Mouse (Mus musculus) adrenal gland, postnatal 10 days (tissue): ENCODE results near the gene Asrgl1. TPM values are rescaled to one million over a fixed set of nuclear protein-coding genes. Genes with fewer than 3 reads are reported as not detected.
"Not testable (repeated sequence)": the region's sequence is repeated elsewhere in the genome, so short reads cannot be mapped to it uniquely, and the experiment has no call there.

ENCODE experiments used
- DNase-seq: peaks from one replicate; pipeline ENCODE4 v3.0.0; 2021; ENCODE audit warnings: mixed read lengths
- total RNA-seq, 2 experiments: library from RNA; stranded (reverse); gene quantifications; 2 replicates each; pipeline ENCODE4 v1.2.3; 2021

The Asrgl1 gene
- total RNA-seq, 2 experiments from 2014 or later, result 18.1 TPM

DNA sequence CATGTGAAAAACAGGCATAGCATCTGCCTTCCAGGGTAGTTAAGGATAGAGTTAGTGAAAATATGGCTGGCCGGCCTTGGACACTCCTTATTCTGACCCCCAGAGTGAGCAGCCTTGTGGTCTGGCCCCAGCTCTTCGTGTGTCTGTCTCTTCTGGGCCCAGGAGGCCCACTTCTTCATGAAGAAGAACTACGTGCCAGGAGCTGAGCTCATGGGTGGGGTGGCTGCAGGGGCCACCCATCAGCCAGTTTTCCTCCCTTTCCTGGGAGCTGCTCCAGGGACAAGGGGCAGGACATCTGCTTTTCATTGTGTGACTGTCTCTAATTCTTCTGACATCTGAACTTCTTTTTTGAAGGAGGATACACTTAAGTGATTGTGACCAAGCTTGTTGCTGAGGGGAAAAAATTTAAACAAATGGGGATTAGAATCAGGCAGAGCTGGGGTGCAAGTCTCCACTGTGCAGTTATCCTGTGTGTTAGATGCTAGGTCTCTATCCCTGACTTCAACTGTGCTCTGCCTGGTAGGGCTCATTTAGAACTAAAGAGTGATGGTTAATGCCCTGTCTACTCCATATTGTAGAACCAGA, 30.2 kb downstream of the Asrgl1 start:
- DNase-seq, result no peak

DNA sequence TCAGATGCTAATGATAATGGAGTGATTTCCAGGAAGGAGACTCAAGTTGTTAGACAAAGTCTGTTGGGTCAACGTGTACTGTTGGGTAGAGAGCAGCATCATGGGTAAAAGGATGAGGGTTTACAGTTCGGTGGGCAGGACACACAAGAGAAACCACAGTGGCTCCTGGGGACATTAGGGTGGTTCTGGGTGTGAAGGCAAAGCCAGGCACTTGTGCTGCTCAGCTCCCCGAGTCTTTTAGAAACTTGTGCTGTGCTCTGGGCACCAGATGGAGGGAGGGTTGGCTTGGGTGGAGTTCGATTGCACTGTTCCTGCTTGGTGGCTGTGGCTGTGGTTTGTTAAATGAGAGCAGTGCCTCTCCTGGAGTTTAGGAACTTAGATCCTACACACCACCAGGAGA, 31.4 kb downstream of the Asrgl1 start:
- DNase-seq, result no peak

DNA sequence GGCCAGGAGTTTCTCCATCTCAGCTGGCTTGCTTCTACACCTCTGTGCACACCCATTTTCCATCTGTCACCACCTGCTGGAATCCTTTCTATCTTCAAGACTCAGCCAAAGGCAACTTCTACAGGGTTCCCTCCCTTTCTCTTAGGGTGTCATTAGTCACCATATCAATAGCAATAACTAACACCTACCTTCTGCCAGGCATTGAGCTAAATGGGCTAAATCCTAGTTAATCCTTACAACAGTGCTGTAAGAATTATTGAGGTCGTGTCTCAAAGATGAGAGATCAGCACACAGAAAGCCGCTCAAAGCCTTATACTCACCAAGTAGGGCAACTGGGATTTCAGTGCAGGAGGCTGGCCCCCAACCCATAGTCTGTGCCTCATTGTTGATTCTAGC, 34.4 kb downstream of the Asrgl1 start:
- no peak for DNase-seq

DNA sequence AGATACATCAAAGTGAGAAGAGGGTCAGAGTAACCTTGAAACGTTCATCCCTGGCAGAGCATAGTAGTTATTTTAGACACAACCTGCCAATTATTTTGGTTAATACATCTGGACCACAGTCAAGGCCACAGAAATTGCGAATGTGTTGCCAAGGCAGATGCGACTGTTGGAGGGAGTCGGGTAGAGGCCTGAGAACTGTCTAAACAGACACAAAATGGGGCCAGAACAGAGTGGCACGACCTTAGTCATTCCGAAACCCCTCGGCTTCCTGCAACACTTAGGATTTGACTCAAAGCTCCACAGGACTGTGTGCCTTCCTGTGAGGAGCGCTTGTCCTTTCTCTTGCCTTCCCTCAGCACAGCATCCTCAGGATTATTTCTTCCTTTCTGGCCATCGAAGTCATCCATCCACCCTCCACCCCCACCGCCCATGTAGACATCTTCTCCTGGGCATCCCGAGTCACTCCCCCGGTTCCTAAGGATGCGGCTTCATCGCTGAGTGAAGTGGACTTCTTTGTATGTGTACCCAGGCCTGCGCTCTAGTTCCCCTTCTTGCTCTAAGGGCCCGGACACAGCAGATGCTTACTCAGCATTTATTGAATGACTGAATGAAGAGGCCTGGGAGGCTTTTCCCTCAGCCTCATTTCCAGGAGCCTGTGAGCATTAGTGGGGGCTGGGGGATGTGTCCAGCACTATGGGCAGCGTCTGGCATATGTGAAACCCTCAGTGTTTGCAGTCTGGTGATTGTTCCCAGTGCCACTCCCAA, 35.0 kb downstream of the Asrgl1 start:
- DNase-seq, result peak; percentile 60

DNA sequence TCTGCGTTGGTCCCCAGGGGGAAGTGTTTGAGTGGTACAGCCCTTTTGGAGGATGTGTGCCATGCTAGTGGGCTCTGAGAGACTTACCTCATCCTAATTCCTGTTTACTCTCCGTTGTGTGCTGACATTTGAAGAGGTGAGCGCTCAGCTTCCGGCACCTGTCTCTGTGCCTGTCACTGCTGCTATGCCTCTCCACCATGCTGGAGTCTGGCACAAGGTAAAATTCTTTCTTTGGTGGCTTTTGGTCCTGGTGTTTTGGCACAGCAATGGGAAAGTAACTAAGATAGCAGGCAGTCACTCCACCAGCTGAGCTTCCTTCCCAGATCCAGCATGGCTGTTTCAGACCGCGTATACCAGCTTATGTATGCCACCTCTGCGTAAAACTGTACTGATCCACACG, 35.7 kb downstream of the Asrgl1 start:
- DNase-seq, result no peak

DNA sequence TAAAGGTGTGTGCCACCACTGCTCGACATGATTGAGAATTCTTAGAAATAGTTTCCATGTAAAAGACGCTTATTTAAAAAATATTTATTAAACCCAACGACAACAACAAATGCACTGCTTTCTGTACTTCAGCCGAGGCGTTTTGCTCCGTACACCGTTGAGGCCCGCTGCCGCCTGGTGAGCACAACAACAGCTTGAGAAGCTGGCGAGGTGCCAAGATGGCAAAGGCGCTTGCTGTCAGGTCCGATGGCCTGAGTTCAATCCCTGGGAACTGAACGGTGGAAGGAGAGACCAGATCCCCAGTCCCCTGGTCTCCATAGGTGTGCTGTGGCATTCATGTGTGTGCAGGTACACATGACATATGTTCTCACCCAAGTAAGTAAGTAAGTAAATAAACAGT, 38.0 kb downstream of the Asrgl1 start:
- DNase-seq, result no peak

DNA sequence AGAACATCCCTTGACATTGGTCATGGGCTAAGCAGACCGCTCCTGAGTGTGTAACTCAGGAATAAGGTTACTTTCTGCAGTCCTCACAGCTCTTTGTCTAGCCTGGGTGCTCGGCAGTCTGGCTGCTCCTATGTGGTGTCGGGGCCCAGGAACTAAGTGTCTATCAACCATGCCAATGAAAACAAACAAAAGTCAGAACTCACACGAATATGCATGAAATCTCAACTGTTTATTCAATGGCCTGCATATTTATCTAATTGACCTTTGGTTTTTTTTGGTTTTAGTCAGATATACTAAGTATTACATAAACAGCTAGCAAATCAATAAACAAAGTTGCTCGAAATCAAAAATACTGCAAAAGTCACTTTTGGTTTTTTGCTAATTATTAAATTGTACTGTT, 40.3 kb downstream of the Asrgl1 start:
- DNase-seq, result no peak

DNA sequence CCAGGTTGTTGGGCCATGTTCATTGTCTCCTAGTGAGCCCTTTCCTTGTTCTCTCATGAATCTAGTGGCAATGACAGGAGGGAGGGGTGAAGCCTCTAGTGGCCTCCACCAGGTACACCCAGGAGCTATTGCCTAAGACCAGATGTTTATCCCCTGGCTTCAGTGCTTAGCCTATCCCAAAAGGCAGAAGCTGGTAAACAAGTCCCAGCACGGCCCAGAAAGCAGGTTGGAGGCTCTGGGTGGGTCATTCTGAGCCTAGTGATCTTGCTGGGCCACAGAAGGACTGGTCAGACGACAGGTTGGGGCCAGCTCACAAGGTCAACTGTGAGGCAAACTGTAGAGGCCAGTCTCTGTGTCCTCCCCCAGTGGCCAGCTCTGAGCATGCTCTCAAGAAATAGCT, 44.7 kb downstream of the Asrgl1 start:
- DNase-seq, result no peak

DNA sequence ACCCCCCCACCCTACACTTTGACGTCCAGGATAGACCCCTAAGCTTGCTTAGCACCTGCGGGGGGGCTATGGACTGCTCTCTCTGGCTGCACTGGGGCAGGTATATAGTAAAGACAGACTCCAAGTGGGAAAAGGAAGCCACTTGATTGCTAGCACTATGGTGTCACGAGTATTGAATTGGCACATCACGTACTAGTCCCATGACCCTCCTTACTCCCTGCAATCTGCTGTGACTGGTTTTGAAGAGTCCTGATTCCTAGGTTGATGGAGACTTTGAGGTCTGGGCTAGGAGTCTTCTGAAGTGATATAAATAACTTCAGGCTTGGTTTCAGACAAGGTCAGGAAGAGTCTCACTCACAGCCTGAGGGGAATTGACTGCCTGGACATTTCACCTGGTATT, 45.2 kb downstream of the Asrgl1 start:
- DNase-seq, result no peak

DNA sequence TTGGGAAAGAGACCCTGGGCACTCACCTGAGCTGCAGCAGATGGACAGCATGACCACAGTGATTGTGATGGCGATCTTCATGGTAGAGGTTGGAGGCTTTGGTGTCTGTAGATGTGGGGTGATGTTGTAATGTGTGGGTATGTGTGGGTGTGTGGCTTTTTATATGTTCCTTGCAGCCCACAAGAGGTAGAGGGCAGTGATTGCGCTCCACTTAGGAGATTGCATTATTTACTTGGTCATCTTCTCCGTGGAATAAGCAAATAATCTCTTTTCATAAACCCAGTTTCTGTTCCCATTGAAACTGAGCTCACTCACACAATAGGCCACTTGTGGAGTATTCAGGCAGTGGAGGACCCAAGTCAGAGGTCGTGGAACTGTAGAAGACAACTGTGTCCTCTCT, 47.6 kb downstream of the Asrgl1 start, which contains the start of gene Scgb1a1:
Gene Scgb1a1, minus strand, starts transcription at position 138 of the 400 bp plus-strand sequence.
- no peak for DNase-seq

DNA sequence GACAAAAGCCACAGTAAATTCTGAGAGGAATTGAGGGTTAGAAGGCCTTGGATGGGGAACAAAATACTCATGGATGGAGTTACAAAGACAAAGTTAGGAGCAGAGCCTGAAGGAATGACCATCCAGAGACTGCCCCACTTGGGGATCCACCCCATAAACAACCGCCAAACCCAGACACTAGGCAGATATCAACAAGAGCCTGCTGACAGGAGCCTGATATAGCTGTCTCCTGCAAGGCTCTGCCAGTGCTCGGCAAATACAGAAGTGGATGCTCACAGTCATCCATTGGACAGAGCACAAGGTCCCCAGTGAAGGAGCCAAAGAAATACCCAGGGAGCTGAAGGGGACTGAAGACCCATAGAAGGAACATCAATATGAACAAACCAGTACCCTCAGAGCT, 51.5 kb downstream of the Asrgl1 start:
- not testable (repeated sequence) for DNase-seq

DNA sequence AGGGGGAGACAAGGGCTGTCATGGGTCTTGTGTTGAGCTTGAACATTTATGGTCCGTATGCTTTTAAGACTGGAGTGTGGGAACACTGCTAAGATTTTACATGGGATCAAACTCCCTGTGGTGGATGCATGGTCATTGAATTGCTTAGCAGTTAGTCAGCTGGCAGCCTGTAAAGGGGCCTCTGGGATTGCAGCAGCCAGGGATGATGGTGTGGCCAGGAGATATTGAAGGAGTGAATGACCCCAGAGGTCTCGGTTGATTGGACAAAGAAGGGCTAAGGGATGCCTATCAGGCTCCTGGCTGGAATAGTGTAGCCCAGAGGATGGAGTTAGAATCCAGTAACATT, 52.5 kb downstream of the Asrgl1 start:
- DNase-seq, result no peak

DNA sequence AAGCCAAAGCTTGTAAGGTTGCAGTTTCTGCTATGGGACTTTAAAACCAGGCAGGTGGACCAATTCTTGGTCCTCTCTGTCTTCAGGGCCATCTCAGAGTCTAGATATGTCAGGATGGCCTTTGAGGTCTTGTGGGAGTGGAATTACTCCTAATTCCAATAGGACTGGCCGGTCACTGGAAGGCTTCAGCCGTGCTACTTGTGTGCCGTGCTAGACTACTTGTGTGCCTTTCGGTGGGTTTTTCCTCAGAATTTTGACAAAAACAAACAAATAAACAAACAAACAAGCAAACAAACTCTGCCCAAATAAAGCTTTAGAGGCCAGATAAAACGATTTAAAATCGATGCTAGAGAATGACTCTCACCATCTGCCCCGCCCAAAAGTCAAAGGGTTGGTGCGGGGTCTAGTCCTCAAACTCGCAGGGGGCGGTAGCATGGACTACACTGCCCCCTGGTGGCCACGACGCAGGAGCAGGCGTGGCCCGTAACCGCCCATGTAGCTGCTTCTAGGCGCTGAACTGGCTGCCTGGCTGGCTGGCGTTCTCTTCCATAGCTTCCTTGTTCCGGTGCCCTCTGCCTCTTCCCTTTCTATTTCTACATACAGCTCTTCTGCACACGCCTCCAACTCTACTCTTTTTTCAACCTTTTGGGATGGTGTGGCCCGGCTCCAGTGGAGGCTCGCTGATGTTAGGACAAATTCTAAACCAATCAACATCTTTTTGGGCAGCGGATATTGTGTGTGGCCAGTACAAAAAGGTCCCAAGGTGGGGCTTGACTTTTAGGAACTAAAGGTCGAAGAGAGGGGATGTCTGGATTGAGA, 53.0 kb downstream of the Asrgl1 start:
- peak; percentile 93 for DNase-seq

DNA sequence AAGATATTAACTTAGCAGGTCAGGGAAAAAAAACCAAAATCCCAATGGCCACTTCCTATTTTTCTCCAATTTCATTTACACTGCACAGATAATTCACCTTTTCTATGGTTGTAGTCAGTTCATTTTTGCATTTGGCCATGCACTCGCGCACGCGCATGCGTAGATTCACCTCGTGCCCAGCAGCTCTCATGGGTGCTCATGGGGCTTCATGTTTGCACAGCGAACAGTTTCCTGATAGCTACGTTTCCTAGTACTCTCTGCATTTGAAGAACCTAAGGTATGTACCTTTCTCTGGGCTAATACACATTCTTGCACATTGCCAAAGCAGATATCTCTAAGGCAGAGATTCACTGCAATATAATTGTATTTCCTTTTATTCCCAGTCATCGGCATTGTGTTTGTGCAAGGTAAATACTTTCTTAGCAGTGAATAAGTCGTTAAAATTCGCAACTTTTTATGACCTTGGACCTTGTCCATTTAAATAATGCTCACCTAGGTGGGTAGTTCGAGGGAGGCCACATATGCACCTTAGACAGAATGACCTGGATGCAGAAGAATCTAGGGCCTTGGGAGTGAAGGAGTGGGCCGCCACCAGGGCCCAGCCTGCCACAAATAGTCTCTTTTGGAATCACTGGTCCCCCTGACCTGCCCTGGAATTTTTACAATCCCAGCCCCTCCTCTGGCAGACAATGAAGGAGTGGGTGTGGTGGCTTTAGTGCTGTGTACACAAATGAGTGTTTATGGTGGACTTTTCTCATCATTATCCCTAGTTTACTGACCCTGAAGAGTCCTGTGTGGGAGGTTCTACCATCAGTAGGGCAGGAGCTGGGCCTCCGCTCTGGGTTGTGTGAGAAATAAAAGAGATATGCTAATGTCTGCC, 53.9 kb downstream of the Asrgl1 start:
- no peak for DNase-seq

DNA sequence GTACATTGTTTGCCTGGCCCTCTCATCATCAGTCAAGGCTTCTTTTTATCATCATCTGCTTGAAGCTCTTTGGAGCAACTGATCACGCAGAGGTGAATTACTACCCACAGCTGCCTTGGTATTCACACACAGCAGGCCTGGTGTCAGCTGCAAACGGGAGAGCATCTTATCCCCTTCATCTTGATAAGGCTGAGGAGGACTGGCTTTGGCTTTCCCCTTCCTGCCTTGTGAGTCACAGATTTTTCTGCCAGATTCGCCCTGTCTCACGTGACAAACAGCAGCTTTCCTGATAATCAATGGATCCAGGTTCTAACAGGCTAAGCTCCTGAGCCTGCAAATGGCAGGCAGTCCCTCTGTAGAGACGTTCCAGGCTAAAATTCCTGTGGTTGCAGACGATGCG, 55.5 kb downstream of the Asrgl1 start:
- DNase-seq, result no peak

DNA sequence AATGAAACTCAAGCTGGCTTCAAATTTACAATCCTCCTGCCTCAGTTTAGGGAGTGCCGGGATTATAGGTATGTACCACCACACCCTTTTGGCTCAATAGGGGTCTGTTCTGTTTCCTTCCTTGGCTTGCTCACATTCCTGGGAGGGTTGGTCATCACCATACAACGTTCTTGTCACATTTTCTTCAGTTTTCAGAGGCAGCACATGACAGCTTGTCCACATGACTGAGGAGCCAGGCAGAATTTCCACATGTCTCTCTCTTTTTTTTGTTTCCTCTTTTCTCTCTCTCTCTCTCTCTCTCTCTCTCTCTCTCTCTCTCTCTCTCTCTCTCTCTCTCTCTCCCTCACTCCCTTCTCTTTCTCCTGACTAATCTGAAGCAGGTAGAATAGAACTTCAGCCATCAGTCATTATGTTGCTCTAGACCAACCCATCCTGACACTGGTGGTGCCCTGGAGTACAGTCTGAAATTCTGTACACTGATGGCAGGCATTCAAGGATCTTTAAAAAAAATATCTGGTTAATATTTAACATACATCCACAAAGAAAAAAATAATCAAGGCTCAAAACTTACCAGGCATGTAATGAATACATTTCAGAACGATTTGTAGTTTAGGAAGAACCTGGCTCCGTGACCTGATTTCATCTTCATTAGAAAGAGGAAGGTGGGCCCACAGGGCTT, 58.3 kb downstream of the Asrgl1 start:
- DNase-seq, result no peak

DNA sequence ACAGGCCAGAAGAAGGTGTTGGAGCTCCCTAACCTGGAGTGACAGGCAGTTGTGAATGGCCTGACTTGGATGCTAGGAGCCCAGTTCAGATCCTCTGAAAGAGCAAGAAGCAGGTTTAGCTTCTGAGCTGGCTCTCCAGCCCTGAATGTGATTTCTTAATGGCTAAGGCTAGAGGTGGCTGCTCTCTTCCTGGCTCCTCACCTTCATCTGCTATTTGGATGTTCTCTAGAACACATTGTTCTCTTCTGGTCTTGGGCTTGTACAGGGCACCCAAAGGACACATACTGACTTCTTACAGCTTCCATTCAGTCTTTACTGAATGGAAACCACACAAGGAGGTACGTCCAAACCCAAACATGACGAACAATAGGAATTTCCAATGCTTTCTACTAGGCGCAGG, 59.4 kb downstream of the Asrgl1 start:
- no peak for DNase-seq

DNA sequence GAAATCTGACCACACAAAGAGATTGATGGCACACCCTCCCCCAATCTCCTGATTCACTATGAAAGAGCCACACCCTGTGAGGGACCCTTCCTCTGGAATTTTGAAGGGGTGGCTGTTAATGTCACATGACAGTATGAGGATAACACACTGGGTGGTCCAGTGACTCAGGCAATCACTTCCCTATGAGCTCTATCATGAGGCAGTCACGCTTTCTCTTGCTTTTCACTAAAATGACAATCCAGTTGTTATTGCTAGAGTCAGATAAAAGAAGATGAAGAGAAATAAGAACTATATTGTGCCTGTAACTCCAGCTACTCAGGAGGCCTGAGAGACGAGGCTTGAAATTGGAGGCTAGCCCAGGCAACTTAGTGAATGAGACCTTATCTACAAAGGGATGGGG, 59.9 kb downstream of the Asrgl1 start:
- no peak for DNase-seq

DNA sequence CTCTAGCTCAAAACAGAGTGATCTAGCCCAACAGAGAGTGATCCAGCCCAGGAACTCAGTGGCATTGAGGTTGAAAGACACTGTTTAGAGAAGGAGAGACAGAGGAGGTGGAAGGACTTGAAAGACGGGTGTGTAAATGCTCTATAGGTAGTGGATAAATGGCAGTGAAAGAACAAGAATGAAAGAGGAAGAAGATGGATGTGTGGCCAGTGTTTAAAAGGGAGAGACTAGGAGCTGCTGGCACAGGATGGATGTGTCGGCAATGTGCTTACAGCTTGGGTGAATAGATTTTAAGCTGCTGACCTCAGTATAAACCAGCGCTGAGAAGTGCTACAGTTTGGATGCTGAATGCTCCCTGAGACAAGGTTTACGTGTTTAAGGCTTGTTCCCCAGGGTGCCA, 61.0 kb downstream of the Asrgl1 start:
- no peak for DNase-seq

DNA sequence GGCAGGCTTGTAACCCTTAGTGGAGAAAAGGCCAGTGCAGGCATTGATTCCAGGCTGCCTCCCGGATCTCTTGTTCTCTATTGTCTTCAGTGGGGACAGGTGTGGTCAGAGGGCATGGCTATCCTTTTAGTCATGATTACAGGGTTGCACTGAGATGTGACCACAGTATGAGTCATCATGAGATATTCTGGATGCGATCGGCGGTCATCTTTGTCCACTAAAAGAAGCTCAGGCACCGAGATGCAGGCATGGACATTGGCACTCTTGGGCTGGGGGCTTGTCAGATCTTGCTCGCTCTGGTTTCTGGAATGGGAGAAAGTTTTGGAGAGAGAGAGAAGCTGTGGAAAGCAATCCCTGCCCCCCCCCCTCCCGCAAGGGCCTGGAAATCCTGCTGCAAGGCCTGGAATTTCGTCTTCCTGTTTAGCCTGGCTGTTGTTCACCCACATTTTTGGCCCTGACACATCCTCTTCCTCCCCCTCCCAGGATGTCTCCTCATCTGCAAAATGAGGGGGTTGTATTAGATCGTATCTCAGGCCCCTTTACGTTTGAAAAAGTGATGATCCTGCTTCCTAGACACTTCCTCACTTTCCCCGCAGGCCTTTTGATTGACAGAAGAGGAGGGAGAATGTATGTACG, 61.5 kb downstream of the Asrgl1 start:
- no peak for DNase-seq

DNA sequence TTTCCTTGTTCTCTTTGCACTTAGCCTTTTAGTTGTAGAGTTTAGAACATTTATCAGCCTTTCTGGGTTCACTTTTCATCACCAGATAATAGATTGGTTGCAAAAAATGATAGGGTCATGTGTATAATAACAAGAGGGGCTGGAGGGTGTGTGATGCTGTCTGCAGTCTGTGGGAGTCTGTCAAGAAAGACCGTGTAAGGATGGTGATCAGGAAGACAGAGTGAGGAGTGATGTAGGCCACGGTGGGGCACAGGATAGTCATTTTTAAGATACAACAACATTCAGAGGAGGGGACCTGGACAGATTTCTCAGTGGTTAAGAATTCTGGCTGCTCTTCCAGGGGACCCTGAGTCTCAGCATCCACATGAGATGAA, 63.3 kb downstream of the Asrgl1 start:
- DNase-seq, result no peak
